Mouse (Mus musculus) liver, postnatal 0 days (tissue): ENCODE measurements around the gene Spaar.

Experiments
- CTCF ChIP-seq: sonication (generic); IDR thresholded peaks from 2 replicates; pipeline ENCODE4 v1.5.1; 2016; ENCODE audit warnings: antibody characterized with exemption, low read depth
- EP300 ChIP-seq: IDR thresholded peaks from 2 replicates; pipeline ENCODE4 v1.6.1; 2016; ENCODE audit warnings: antibody characterized with exemption, low read depth, mild to moderate bottlenecking

GRCm38 (mm10) chr4:43732171-43732570, 2.3 kb downstream of the Spaar start:
- no peak for TF ChIP-seq EP300
- TF ChIP-seq CTCF, result no peak
